Mouse (Mus musculus) forebrain, embryonic 10.5 days (tissue): Measurements from ENCODE around the gene Slc38a11. TPM values are rescaled to one million over a fixed set of nuclear protein-coding genes. Genes with fewer than 3 reads are reported as not detected.

ENCODE experiments used
- DNase-seq: peaks from one replicate; pipeline ENCODE4 v3.0.0-alpha.2; 2017; ENCODE audit warnings: low spot score; ENCODE audit errors: extremely low spot score
- H3K27ac ChIP-seq: fragments of 300-500 bp; sonication (generic); 2 replicates; pipeline ENCODE4 v1.5.1; 2016; ENCODE audit warnings: mild to moderate bottlenecking
- H3K27me3 ChIP-seq: fragments of 300-500 bp; sonication (generic); 2 replicates; pipeline ENCODE4 v1.6.1; 2016; ENCODE audit warnings: mild to moderate bottlenecking; ENCODE audit not compliant: poor library complexity, severe bottlenecking
- H3K36me3 ChIP-seq: fragments of 300-500 bp; sonication (generic); replicated peaks from 2 replicates; pipeline ENCODE4 v1.6.1; 2016; ENCODE audit warnings: mild to moderate bottlenecking, moderate library complexity
- H3K4me1 ChIP-seq: fragments of 300-500 bp; sonication (generic); 2 replicates; pipeline ENCODE4 v1.6.1; 2016
- H3K4me3 ChIP-seq: fragments of 300-500 bp; sonication (generic); 2 replicates; pipeline ENCODE4 v1.5.1; 2016; ENCODE audit warnings: mild to moderate bottlenecking, moderate library complexity
- H3K9me3 ChIP-seq: fragments of 300-500 bp; sonication (generic); 2 replicates; pipeline ENCODE4 v1.6.1; 2016; ENCODE audit warnings: mild to moderate bottlenecking, moderate library complexity
- WGBS: fragments of 180-500 bp; shearing (Covaris S2); methylation state at CpG from one replicate; pipeline ENCODE4 v1.1.7; 2016; 5-methylcytosine and 5-hydroxymethylcytosine counted together
- polyA plus RNA-seq: library from polyadenylated mRNA; unstranded; fragments of >200 nt; fragmentation: Nextera tagmentation; extraction: Ambion mirVana; gene quantifications from 2 replicates; pipeline ENCODE4 v1.2.1, GENCODE M21; 2016

Slc38a11 gene
- polyA plus RNA-seq, 1 experiment from 2014 or later: 0.78 TPM

DNA sequence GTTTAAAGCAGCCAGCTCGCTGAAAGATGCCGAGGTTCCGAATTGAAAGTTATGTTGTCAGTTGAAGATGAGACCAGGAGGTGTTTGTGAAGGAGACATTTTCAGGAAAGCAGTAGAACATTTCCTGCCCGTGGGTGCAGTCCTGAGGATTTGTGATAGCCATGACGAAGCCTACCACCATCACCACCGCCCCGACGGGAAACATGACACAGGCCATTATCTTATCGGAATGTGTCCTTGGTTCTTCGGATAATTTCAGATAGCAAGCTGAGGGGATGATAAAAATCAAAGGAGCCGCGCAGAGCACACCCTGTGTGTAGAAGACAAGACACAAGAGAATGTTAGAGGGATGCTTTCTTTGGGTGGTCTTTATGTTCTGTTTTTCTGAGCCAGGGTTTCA, 47.1 kb downstream of the Slc38a11 start:
- DNase-seq: no peak
- 90% methylated on average over 12 of the region's 12 CpGs for WGBS
- Histone ChIP-seq H3K27me3 (no peaks in the 10 kb centered on the region), H3K36me3 (no peaks in the 10 kb centered on the region), H3K4me3 (no peak overlapping the region), H3K4me1 (peaks cover 1% of the 10 kb centered on the region), H3K9me3 (no peaks in the 10 kb centered on the region), H3K27ac (no peak overlapping the region)

DNA sequence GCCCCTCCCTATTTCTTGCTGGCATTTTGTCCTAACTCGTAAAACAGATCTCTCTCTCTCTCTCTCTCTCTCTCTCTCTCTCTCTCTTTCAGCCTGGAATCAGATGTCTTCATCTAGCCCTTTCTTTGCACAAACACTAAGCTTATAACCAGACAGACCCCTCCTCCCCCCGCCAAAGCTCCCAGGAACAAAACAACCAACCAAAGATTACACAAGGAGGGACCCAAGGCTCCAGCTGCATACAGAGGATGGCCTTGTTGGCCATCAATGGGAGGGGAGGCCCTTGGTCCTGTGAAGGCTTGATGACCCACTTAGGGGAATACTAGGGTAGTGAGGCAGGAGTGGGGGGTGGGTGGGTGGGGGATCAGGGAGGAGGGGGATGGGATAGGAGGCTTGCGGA, 52.6 kb downstream of the Slc38a11 start:
- Histone ChIP-seq H3K36me3 (no peaks in the 10 kb centered on the region), H3K27me3 (no peaks in the 10 kb centered on the region), H3K4me1 (peaks cover 4% of the 10 kb centered on the region), H3K9me3 (peaks cover 3% of the 10 kb centered on the region; the same call in 1 of the 2 replicates), H3K27ac (no peak overlapping the region), H3K4me3 (no peak overlapping the region)
- 66% methylated on average over 3 of the region's 3 CpGs for WGBS
- DNase-seq: no peak

DNA sequence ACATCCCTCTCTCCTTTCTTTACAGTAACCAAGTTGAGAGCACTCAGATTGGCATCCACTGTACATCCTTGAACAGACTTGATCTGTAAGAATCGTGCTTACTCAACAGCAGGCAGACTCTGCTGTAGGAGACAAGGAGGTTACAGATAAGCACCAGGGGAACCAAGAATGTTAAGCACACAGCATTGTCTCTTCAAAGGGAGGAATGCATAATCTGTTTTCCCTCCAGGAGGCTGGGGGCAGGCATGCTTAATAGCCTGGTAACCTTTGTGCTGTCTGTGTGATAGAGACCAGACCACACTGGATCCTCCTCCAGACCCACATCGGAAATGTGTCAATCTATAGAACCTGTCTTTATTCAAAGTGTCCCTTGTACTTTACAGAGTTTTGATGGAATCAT, 67.3 kb downstream of the Slc38a11 start:
- Histone ChIP-seq H3K27ac (no peak overlapping the region), H3K4me1 (peaks cover 4% of the 10 kb centered on the region), H3K4me3 (no peak overlapping the region), H3K9me3 (no peaks in the 10 kb centered on the region), H3K27me3 (no peaks in the 10 kb centered on the region), H3K36me3 (no peaks in the 10 kb centered on the region)
- WGBS: 27% methylated on average over 2 of the region's 2 CpGs
- no peak for DNase-seq

DNA sequence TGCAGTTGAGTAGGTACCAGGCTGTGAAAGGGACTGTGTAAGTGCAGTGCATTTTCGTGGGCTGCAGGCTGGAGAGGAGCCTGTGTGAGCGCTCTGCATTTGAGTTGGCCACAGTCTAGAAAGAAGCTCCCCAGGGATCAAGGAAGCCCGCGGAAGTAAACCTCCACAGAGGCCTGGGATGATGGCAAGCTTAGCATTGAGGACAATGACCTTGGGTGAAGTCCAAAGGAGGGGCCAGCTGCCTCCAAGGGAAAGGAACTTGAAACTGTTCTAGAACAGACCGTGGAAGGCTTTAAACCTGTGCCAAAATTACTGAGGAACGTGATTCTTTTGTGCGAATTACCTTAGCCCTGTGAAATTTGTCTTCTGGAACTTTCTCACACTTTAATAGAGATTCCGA, 69.7 kb downstream of the Slc38a11 start:
- H3K36me3 ChIP-seq: no peaks in the 10 kb centered on the region
- H3K4me1 ChIP-seq: peaks cover 4% of the 10 kb centered on the region
- WGBS: 83% methylated on average over 8 of the region's 8 CpGs
- no peaks in the 10 kb centered on the region for H3K9me3 ChIP-seq
- no peaks in the 10 kb centered on the region for H3K27me3 ChIP-seq
- no peak overlapping the region for H3K4me3 ChIP-seq
- DNase-seq: no peak
- H3K27ac ChIP-seq: no peak overlapping the region

DNA sequence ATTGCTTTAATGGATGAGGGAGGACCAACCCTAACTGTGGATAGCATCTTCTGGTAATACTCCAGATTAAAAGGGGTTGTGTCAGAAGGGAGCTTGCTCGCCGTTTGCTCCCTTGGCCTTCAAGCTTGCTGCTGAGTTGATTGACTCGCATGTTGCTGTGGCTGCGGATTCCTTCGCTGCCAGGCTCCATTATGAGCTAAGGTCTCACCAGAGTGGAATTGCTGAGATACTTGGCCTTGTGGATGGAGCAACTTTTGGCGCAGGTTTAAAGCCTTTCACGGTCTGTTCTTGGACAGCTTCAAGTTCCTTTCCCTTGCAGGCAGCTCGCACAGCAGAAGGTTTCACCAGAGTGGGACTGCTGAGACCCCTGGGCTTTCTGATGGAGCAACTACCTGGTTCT, 70.4 kb downstream of the Slc38a11 start:
- H3K4me1 ChIP-seq: peaks cover 4% of the 10 kb centered on the region
- no peaks in the 10 kb centered on the region for H3K9me3 ChIP-seq
- H3K27me3 ChIP-seq: no peaks in the 10 kb centered on the region
- WGBS: 96% methylated on average over 8 of the region's 8 CpGs
- H3K36me3 ChIP-seq: no peaks in the 10 kb centered on the region
- no peak overlapping the region for H3K4me3 ChIP-seq
- no peak overlapping the region for H3K27ac ChIP-seq
- DNase-seq: no peak

DNA sequence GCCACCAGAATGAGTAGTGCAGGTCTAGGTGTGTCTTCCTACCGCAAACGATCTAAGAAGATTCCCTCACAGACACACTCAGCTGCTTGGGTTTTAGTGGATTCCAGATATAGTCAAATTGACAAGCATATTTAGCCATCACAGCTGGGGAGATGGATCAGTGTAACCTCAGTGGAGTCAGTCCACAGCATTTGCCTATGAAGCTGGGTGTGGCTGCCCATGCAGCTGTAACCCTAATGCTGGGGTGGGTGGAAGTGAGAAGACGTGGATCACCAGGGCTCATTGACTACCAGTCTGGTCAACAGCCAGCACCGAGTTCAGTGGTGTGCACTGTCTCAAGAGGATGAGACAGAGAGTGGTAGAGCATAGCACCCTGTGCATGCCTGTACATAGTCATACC, 74.1 kb downstream of the Slc38a11 start:
- no peak overlapping the region for H3K27ac ChIP-seq
- H3K27me3 ChIP-seq: no peaks in the 10 kb centered on the region
- DNase-seq: no peak
- H3K4me1 ChIP-seq: 0 out of 2 replicates have a peak, but pooled peaks cover 4% of the 10 kb centered on the region
- WGBS: 93% methylated on average over 4 of the region's 4 CpGs
- H3K9me3 ChIP-seq: no peaks in the 10 kb centered on the region
- no peaks in the 10 kb centered on the region for H3K36me3 ChIP-seq
- H3K4me3 ChIP-seq: no peak overlapping the region

DNA sequence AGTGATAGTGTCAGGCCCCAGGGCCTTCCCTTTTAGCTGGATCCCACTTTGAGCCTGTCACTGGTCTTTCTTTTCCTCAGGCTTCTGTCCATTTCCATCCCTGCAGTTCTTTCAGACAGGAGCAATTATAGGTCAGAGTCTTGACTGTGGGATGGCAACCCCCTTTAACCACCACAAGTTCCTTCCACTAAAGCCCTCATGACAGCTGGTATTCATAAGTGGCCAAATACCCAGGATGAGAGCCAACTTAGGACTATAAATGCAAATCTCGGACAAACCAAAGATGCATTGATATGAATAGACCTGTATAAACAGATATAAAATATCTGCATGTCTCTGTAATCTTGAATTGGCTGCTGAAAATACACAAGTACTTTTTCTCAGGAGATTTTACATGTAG, 75.1 kb downstream of the Slc38a11 start:
- H3K36me3 ChIP-seq: no peaks in the 10 kb centered on the region
- 87% methylated on average over 1 of the region's 1 CpGs for WGBS
- DNase-seq: no peak
- 0 out of 2 replicates have a peak, but pooled peaks cover 4% of the 10 kb centered on the region for H3K4me1 ChIP-seq
- H3K27me3 ChIP-seq: no peaks in the 10 kb centered on the region
- H3K9me3 ChIP-seq: no peaks in the 10 kb centered on the region
- no peak overlapping the region for H3K4me3 ChIP-seq
- no peak overlapping the region for H3K27ac ChIP-seq

DNA sequence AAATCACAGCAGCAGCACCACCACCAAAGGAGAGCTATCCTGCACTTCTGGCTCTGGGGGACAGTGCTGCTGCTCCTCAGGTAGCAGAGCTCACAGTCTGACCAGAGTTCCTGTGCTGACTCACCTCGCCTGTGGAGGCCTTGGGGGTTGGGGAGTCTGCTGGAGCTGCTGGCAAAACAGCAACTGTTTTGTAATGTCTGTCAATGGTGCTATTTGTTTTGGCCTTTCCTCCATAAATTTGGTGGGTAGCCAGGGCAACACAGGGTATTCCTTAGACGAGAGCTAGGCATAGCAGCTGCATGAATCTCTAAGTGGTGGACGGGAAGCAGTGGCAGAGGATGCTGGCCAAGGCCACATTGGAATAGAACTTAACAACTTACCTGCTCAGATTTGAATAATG, 78.5 kb downstream of the Slc38a11 start:
- Histone ChIP-seq H3K4me3 (no peak overlapping the region), H3K27ac (0 out of 2 replicates have a peak overlapping the region, but pooled peaks have one; percentile 25), H3K27me3 (no peaks in the 10 kb centered on the region), H3K4me1 (0 out of 2 replicates have a peak, but pooled peaks cover 4% of the 10 kb centered on the region), H3K9me3 (no peaks in the 10 kb centered on the region), H3K36me3 (no peaks in the 10 kb centered on the region)
- WGBS: 67% methylated on average over 3 of the region's 3 CpGs
- DNase-seq: no peak

DNA sequence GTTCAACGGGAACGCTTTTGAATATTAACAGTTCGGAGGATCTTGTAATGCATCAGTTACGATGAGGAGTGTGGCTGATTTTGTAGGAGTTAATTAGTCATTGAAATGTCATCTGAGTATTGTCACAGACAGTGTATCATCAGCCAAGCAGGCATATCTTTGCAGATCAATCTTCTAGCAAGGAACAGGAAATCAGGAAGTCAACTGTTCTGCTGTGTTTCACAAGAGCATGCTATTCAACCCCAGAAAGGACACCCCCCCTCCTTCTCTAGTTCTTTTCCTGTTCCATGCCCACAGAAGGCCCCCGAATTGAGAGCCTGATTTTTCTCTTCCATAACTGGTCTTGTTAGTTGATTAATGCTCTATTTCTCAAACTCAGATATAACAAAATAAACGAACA, 80.9 kb downstream of the Slc38a11 start:
- no peaks in the 10 kb centered on the region for H3K9me3 ChIP-seq
- H3K27me3 ChIP-seq: no peaks in the 10 kb centered on the region
- H3K27ac ChIP-seq: no peak overlapping the region
- H3K4me3 ChIP-seq: no peak overlapping the region
- peaks cover 4% of the 10 kb centered on the region; the same call in 1 of the 2 replicates for H3K4me1 ChIP-seq
- H3K36me3 ChIP-seq: no peaks in the 10 kb centered on the region
- WGBS: 92% methylated on average over 6 of the region's 6 CpGs
- DNase-seq: no peak

DNA sequence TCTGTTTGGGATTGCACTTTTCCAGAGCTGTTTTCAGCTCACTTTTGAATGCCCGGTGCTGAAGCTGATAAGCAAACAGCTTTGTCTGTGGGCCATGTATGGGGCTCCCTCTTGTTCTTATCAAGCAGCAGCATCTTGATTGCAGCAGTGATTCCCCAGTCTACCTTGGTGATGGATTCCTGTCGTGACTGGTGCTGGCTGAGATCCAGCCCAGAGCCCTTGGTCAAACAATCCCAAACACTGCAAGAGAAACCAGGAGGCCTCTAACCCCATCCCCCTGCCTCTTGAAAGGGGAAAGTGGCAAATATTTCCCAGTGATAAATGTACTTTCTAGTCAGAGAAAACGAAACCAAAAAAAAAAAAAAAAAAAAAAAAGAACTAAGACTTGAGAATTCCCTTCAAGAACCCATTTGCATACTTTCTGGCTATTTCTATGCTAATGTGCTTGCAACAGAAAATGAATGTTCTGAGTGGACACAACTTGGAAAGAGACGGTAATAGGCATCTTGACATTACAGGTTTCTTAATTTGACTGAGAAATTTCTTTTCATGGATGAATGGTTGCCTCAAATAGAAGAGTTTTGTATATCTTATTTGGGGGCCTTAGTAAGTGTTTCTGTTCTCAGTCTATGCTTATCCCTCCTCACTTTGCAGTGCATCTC, 84.7 kb downstream of the Slc38a11 start:
- H3K36me3 ChIP-seq: no peaks in the 10 kb centered on the region
- H3K27me3 ChIP-seq: no peaks in the 10 kb centered on the region
- no peak overlapping the region for H3K27ac ChIP-seq
- peaks cover 17% of the 10 kb centered on the region for H3K4me1 ChIP-seq
- WGBS: 58% methylated on average over 4 of the region's 4 CpGs
- H3K9me3 ChIP-seq: no peaks in the 10 kb centered on the region
- H3K4me3 ChIP-seq: no peak overlapping the region
- no peak for DNase-seq

DNA sequence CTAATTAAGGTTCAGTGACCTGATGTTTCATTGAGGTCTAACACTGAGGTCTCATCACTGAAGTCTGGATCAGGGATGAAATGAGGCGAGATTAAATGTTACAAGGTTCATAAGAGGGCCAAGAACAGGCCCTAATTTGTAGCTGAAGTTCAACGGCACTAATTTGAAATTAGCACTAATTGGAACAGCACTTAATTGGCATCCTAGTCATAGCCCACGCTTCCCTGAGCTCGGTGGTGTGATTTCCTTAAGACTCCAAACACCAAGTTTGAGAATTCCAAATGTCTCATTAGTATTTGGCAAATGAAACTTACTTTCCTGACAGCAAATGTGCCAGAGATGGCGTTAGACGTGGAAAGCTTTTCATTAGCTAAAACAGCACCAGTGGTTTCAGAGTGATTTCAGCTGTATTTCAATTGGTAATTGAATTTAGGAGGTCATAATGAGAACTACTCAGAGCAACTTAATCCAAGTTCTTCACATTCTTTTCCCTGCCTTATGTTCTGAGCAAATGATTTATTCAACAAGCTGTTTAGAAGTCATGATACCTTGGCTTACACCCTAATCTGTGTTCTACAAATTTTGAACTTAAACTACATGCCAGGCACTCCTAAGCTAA, 88.3 kb downstream of the Slc38a11 start:
- no peaks in the 10 kb centered on the region for H3K27me3 ChIP-seq
- H3K9me3 ChIP-seq: no peaks in the 10 kb centered on the region
- no peak overlapping the region for H3K4me3 ChIP-seq
- DNase-seq: no peak
- no peak overlapping the region for H3K27ac ChIP-seq
- H3K36me3 ChIP-seq: no peaks in the 10 kb centered on the region
- H3K4me1 ChIP-seq: peaks cover 27% of the 10 kb centered on the region
- 47% methylated on average over 6 of the region's 6 CpGs for WGBS

DNA sequence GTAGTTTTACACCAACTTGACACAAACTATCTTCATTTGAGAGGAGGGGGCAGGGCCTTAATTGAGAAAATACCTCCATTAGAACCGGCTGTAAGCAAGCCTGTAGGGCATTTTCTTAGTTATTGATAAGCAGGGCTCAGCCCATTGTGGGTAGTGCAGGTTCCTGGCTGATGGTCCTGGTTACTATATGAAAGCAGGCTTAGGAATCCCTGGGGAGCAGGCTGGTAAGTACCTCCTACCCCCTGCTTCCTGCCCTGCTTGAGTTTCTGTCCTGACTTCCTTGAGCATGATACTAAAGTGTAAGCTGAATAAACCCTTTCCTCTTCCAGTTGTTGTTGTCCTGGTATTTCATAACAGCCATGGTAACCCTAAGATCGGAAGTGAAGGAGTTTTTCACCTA, 89.9 kb downstream of the Slc38a11 start:
- no peak overlapping the region for H3K27ac ChIP-seq
- WGBS: 24% methylated on average over 2 of the region's 2 CpGs
- H3K4me1 ChIP-seq: peaks cover 29% of the 10 kb centered on the region
- DNase-seq: no peak
- no peaks in the 10 kb centered on the region for H3K36me3 ChIP-seq
- no peaks in the 10 kb centered on the region for H3K9me3 ChIP-seq
- no peak overlapping the region for H3K4me3 ChIP-seq
- no peaks in the 10 kb centered on the region for H3K27me3 ChIP-seq

DNA sequence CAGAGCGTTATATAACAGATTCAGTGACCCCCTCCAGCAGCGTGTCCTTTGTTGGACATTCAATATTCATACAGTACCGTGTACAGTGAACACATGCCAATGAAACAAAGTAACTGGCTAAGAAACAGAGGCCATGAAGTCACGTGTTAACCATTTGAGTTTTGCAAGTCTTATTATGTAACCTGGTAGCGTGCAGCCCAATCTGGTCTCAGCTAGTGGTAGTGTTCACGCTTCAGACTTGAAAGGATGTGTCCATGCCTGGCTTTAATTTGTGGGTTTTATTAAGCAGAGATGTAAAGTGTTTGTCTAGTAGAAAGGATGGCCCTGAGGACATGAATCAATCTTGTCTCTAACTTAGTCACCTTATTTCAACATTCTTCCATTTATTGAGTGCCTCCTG, 95.1 kb downstream of the Slc38a11 start:
- WGBS: 86% methylated on average over 6 of the region's 6 CpGs
- H3K9me3 ChIP-seq: no peaks in the 10 kb centered on the region
- no peaks in the 10 kb centered on the region for H3K27me3 ChIP-seq
- peaks cover 28% of the 10 kb centered on the region for H3K4me1 ChIP-seq
- no peak overlapping the region for H3K4me3 ChIP-seq
- no peak overlapping the region for H3K27ac ChIP-seq
- H3K36me3 ChIP-seq: no peaks in the 10 kb centered on the region
- no peak for DNase-seq
